Mouse (Mus musculus) layer of hippocampus, postnatal 36 days (tissue): Measurements from ENCODE around the gene Banp. TPM values are rescaled to one million over a fixed set of nuclear protein-coding genes. Genes with fewer than 3 reads are reported as not detected.
A peak's percentile ranks its signal among the peaks of the same experiment; 100 is the strongest.

ENCODE experiments used
- DNase-seq, 2 experiments: peaks; one replicate each; pipeline ENCODE4 v3.0.0; 2022
- total RNA-seq, 2 experiments: library from RNA; stranded (reverse); gene quantifications; 2 replicates each; pipeline ENCODE4 v1.2.3; 2021

The Banp gene
- total RNA-seq, 2 experiments from 2014 or later: 55.5 to 73.5 TPM

DNA sequence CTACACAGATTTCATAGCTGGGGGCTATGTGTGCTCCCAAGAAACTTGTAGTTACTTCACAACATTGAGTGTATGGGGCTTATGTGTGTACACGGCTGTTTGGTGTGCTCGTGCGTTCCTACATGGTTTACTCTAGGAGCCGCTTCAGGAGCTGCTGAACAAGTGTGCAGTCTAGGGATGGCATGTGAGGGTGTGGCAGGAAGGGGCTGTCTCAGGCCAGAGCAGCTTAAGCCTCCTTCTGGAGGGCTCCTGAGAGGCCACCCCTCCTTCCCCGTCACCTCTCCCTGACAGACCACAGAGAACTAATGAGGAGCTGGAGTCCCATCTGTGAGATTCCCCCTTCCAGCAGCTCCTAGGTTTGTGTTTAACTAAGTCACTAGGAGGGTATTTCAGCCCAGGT lies 38.3 kb downstream of the Banp start:
- no peak for DNase-seq

GRCm38 (mm10) chr8:121990506-121991255 lies 41.1 kb downstream of the Banp start:
- no peak for DNase-seq

- no peak for DNase-seq
These were observed 42.1 kb downstream of the Banp start for GRCm38 (mm10) chr8:121991611-121992010.

DNA sequence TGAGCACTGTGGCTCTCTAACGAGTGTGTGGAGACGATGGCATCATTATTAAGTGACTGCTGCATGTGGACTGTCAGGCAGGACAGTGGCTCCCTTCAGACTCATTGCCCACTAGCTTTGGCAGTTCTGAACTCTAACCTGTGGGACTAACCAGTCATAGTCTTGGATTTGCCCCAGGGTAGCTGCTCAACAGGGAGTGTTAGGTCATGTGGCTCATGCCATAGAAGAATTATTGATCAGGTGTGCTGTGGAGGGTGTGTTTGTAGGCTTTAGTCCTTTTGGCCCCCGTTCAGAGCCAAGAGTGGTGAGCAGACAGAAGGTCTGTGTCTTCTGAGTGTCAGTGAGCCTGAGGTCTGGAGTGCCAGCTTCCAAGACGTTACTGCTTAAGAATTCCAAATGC lies 43.4 kb downstream of the Banp start:
- no peak for DNase-seq

- no peak for DNase-seq
These were observed 45.6 kb downstream of the Banp start for GRCm38 (mm10) chr8:121995112-121995511.

DNA sequence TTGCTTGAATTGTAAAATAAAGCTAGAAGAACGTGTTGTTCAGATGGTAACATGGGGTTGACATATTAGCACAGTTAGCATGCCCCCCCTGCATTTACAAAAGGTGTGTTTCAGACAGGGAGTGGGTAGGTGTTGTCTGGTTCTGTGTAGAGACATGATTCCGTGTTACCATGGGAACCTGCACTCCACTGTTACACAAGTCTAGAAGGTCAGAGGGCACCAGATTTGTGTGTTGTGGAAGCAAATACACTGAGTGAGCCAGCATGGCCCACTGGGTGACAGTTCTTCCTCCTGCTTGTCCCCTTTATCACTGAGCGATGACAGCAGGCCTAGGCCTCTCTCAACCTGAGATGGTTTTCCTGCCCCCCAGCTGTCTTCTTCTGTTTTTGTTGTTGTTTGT lies 46.3 kb downstream of the Banp start:
- DNase-seq: no peak

GRCm38 (mm10) chr8:121998631-121999030 lies 49.1 kb downstream of the Banp start:
- DNase-seq: no peak

GRCm38 (mm10) chr8:121999211-121999610 lies 49.7 kb downstream of the Banp start:
- DNase-seq: no peak

GRCm38 (mm10) chr8:122001339-122002115 lies 52.0 kb downstream of the Banp start:
- no peak for DNase-seq

DNA sequence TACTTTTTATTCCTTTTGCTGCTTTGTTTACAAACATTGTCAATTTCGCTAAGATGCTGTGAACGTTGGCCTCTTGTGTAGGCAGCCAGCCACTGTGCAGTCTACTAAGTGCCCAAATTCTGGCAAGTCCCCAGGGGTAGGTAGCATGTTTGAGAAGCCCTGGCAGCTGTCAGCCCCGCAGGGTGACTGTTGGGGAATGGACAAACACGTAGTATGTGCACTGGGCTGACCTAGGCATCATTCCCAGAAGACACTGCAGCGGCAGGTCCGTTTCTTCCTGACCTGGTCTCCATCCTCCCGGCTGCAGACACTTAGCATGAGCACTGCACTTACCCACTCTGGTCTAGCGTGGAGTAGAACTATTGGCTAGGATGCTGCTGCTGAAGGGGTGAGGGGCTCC lies 54.1 kb downstream of the Banp start:
- no peak for DNase-seq

- DNase-seq: no peak
These were observed 54.6 kb downstream of the Banp start for GRCm38 (mm10) chr8:122004131-122004530.

DNA sequence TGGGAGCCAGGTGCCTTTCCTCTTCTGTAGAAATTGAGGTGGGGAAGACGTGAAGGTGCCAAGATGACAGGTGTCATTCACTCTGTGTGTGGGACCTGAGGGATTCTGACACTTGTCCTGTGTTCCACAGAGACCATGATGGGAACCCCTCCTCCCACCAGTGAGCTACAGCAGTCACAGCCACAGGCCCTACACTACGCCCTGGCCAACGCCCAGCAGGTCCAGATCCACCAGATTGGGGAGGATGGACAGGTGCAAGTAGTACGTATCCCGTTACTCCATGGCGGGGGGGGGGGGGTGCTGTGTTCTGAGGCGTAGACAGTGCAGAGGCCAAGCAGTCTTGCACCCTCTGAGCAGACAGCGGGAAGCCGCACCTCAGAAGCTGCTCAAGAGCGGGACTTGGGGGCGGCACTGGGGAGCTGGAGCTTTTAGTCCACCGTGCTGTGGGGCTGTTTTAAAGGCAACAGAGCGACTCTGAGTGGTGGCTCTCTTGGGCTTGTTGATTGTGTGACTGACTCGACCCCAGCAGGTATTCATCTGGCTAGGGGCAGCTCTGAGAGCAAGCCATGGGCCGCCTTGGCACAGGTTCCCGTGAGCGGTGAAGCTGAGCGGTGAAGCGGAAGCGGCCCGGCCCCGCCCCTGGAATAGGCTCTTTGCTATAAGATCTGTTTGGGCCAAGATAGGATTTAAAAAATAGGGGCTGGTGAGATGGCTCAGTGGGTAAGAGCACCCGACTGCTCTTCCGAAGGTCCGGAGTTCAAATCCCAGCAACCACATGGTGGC lies 56.1 kb downstream of the Banp start:
- no peak for DNase-seq

- peak; percentile 50 to 62 for DNase-seq
These were observed 57.3 kb downstream of the Banp start for GRCm38 (mm10) chr8:122006688-122007484.

DNA sequence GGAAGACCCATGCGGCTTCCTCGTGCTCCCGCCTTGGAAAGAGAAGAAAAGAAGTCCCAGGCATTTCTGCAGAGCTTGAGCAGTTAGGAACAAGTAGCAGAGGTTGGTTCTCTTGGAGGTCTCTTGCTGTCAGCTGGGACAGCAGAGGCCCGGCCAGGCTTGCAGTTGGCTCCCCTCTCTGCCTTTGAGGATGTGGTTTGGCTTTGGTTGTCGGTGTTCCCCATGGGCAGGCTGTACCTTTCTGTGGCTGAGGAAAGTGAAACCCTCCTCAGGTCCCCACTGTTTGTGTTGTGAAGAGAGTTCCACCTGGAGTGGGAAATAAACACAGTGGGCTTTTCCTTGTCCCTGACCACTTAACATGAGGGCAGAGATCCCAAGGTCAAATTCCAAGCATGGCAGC lies 58.8 kb downstream of the Banp start:
- DNase-seq: no peak

GRCm38 (mm10) chr8:122010638-122011037 lies 61.1 kb downstream of the Banp start:
- DNase-seq: no peak

DNA sequence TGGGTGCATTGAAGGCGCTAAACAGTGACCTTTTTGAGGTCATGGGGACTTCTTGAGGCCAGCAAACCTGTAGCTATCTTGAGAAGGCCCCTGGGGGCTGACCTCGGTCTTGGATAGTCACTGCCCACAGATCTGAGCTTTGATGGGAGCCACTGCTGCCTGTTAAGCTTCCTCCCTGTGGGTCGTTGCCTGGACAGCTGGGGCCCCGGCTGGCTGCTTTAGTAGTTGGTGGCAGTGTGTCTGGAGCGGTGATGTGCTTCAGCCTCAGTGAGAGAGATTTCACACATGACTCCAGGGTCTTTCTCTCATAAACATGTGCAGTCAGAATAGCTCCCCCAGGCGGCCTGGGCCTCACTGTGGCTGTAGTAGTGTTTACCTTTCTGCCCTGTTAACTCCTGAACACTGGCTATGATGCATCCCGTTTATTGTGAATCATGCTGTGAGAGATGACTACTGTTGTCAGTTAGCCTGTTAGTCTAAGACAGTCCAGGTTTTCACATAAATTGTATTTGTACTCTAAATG lies 61.6 kb downstream of the Banp start:
- DNase-seq: no peak

- no peak for DNase-seq
These were observed 65.1 kb downstream of the Banp start for GRCm38 (mm10) chr8:122014606-122015005.

DNA sequence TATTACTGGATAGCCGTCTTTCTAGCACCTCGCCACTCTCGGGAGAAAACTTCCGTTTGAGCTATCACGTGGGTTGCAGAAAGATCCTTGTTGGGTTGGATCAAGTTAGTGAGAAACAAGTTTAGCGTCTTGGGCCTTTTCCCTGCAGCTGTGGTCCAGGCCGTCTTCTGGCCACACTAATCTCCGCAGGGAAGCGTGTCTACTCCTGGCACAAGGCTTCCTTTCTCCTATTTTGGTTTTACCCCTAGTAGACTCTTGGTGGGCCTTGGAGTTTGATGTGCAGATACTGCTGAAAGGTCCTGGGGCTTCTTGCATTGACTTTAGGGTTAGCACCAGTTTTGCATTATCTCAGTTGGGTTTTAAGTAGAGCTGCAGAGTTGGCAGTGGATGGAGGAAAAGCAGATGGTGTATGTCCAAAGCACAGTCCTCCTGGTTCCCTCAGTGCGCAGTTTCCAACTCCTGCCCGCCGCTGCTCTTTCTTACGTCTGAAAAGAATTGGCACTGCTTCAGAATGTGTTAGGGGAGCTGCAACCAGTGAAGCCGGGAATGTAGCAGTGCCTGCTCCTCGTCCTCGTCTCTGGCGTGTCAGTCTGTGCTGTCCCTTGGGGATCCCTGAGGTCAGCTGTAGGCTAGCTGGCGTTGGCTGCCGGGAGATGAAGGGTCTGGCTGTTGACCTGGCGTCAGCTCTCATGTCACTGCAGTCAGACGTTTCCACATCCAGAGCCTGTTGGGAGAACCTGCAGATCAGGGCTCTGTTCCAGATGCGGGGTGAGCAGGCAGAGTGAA lies 68.7 kb downstream of the Banp start:
- DNase-seq: no peak

DNA sequence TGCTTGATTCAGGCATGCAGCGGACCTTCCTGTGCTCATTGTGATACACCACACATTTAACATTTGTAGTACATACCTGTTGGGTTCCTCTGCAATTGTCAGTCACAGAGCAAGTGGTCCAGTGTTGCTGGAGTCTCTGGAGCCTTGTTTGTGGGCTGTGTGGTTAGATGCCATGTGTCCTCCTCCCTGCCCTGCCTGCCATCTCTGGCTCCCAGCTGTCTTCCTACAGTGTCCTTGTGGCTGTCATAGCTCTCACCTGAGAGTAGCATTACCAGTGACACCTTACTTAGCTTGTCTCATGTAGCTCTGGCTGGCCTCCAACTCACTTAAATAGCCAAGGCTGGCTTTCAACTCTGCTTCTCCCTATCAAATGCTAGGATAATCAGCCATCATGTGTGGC lies 69.6 kb downstream of the Banp start:
- DNase-seq: no peak

DNA sequence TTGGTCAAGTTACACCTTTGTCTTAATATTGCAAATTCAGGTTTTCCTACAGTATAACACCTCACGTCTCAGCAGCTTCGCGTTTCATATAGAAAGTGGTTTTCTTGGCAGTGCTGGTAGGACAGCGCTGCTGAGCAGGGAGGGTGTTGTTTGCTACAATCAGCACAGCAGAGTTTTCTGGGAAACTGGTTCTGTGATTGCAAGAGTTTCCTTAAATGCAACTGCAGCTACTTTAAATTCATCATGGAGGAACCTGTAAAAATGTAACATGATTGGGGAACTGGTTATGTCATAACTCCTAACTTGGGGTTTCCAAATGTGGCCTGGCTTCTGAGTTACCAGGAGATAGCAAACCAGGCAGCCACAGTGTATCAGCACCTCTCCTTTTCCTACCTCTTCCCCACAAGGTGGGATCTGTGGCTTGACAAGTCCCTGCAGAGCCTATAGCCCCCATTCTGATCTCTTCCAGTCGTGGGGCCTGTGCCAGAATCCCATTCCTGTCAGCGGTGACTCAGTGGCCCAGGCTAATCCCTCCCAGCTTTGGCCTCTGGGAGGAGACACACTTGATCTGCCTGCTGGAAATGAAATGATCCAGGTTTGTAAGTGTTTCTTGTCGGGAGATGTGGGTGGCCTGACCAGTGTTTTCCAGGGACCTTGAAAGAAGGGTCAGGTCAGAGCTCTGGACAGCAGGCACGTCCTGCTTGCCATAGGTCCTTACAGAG lies 70.7 kb downstream of the Banp start:
- no peak for DNase-seq

- DNase-seq: no peak
These were observed 72.2 kb downstream of the Banp start for GRCm38 (mm10) chr8:122021725-122022124.
